Mouse (Mus musculus): ENCODE results near the gene Ampd3. TPM values are rescaled to one million over a fixed set of nuclear protein-coding genes. Genes with fewer than 3 reads are reported as not detected.

Ampd3 gene
- polyA plus RNA-seq, 1 experiment = 2.6 TPM

DNA sequence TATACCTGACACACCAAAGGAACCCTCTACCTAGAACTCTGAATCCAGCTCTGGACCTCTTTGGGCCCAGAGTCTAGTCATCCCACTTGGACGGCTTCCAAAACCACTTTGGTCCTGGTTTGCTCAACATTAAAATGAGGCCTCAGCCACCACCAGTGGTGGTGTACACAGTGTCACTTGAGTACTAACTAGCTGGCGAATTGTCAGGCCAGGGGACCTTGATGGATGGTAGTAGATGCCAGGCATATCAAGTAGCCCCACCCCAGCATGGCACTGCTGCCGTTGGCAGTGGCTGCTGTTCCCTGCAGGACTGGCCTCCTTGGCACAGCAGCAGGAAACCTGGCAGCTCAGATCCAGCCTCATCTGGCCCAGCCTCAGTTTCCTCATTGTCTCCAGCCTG lies 36.3 kb downstream of the Ampd3 start:
- H3K9me3 ChIP-seq (ENCODE audit: control insufficient read depth, low read length) = no peaks in the 10 kb centered on the region

DNA sequence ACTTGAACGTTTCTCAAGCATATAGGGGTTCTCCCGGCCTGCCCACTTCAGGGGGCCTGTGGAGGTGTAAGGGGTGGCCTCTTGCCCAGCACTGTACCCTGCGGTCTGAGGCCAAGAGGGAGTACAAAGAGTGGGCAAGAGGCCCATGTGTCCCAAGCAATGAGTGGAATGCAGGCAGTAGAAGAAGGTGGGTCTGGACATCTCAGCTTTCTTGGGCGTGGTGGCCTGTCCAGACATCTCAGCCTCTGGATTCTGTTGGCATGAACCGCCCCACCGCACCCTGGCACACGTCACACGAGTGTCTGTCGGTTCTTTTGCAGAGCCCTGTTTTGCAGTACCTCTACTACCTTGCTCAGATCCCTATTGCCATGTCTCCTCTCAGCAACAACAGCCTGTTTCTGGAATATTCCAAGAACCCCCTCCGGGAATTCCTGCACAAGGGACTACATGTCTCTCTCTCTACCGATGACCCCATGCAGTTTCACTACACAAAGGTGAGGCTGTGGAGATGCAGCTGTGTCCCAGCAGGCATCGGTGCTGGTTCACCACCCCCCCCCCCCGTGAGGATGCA lies 39.5 kb downstream of the Ampd3 start:
- no peaks in the 10 kb centered on the region for H3K9me3 ChIP-seq (ENCODE audit: control insufficient read depth, low read length)
- H3K4me3 ChIP-seq (replicated peaks) = no peak overlapping the region
- no peaks in the 10 kb centered on the region for H3K27me3 ChIP-seq (ENCODE audit: control insufficient read depth)
- no peaks in the 10 kb centered on the region for H3K4me1 ChIP-seq (ENCODE audit: control insufficient read depth)
- H3K36me3 ChIP-seq (ENCODE audit: control insufficient read depth) = peaks cover 100% of the 10 kb centered on the region
- TF ChIP-seq GATA1 (IDR thresholded peaks at IDR 0.05; ENCODE audit: low read length) = no peak
- no peak for TF ChIP-seq TAL1 (IDR thresholded peaks at IDR 0.05; ENCODE audit: low read length)

More for the DNA sequence above, 36.3 kb downstream of the Ampd3 start:
- no peak overlapping the region for H3K4me3 ChIP-seq (replicated peaks)
- no peaks in the 10 kb centered on the region for H3K27me3 ChIP-seq (ENCODE audit: control insufficient read depth)
- H3K36me3 ChIP-seq (ENCODE audit: control insufficient read depth) = peaks cover 100% of the 10 kb centered on the region
- TF ChIP-seq GATA1 (IDR thresholded peaks at IDR 0.05; ENCODE audit: low read length) (no peak), TAL1 (IDR thresholded peaks at IDR 0.05; ENCODE audit: low read length) (no peak)
- H3K4me1 ChIP-seq (ENCODE audit: control insufficient read depth) = peaks cover 2% of the 10 kb centered on the region; the same call in 1 of the 2 replicates

DNA sequence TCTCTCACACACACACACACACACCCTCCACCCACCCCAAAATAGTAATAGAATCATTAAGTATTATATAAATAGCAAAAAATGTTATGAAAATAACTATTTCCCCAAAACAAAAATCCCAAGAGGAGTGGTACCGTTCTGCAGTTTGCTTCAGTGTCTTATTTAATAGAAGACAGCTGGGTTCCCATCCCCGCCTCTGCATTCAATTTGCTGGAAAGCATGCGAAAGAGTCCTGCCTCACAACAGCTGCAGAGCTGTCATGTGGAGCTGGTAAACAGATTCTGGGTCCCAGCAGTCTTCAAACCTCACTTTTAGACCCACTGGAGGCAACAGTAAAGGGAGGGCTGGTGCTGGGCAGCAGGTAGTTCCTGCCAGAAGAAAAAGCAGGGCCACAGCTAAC lies 41.0 kb downstream of the Ampd3 start:
- no peak overlapping the region for H3K4me3 ChIP-seq (replicated peaks)
- peaks cover 8% of the 10 kb centered on the region for H3K4me1 ChIP-seq (ENCODE audit: control insufficient read depth)
- TF ChIP-seq TAL1 (IDR thresholded peaks at IDR 0.05; ENCODE audit: low read length) (no peak), GATA1 (IDR thresholded peaks at IDR 0.05; ENCODE audit: low read length) (no peak)
- peaks cover 100% of the 10 kb centered on the region for H3K36me3 ChIP-seq (ENCODE audit: control insufficient read depth)
- H3K27me3 ChIP-seq (ENCODE audit: control insufficient read depth) = no peaks in the 10 kb centered on the region
- no peaks in the 10 kb centered on the region for H3K9me3 ChIP-seq (ENCODE audit: control insufficient read depth, low read length)

DNA sequence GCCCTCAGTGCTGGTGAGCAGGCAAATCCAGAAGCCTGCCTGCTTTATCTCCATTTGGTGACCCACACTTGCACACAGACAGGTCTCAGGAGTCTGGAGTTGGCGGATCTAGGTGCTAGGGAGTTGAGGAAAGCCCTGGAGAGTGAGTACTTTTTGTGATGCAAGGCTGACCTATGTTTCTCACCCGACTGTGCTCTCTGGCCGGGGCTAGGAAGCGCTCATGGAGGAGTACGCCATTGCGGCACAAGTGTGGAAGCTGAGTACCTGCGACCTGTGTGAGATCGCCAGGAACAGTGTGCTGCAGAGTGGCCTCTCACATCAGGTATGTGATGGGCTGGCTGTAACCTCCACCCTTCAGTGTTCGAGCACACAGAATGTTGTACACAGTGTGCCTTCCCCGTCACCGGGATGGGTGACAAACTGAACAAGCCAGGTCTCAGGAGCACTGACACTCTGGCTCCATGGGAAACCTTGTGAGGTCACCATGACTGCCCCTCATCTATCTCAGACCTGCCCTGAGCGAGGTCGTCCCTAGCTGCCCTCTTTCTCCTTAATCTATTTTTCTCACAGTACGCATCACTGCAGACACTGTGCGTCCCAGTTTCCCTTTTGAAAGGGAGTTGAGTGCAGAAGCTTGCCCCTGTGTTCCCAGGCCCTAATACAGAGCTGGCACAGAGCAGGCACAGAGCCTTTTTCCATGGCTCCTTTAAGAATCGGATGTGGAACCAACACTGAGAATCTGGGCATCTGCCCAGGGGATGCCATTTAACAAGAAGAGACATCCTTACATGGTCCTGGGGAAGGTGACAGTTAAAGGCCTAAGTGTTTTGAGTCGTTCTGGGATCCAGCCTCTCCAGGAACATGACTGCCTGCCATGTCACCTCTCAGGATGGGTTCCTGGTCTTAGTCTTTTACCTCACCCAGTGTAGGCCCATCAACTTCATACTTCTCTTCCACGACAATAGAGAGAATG lies 41.9 kb downstream of the Ampd3 start:
- Histone ChIP-seq H3K4me3 (replicated peaks) (no peak overlapping the region), H3K4me1 (ENCODE audit: control insufficient read depth) (peaks cover 15% of the 10 kb centered on the region), H3K27me3 (ENCODE audit: control insufficient read depth) (no peaks in the 10 kb centered on the region), H3K36me3 (ENCODE audit: control insufficient read depth) (peaks cover 100% of the 10 kb centered on the region), H3K9me3 (ENCODE audit: control insufficient read depth, low read length) (no peaks in the 10 kb centered on the region)
- TF ChIP-seq TAL1 (IDR thresholded peaks at IDR 0.05; ENCODE audit: low read length) (no peak), GATA1 (IDR thresholded peaks at IDR 0.05; ENCODE audit: low read length) (no peak)

DNA sequence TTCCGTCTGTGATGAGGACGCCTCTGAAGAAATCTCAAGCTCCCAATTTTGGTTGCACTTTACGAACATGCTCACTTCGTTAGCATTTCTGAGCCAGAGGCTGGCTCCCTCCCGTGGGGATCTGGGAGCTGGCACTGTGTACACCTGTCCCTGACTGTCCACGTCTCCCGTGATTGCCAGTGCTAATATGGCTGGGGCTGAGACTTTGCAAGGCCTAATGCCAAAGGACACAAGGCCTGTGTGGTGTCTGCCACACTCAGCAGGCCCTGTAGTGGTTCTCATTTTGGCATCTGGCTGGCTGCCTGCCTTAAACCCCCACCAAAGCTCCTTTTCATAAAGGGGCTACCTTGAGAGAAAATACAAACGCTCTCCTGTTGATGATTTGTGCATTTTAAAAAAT lies 43.0 kb downstream of the Ampd3 start:
- Histone ChIP-seq H3K36me3 (ENCODE audit: control insufficient read depth) (peaks cover 100% of the 10 kb centered on the region), H3K27me3 (ENCODE audit: control insufficient read depth) (no peaks in the 10 kb centered on the region), H3K4me3 (replicated peaks) (no peak overlapping the region), H3K4me1 (ENCODE audit: control insufficient read depth) (peaks cover 16% of the 10 kb centered on the region), H3K9me3 (ENCODE audit: control insufficient read depth, low read length) (no peaks in the 10 kb centered on the region)
- TF ChIP-seq TAL1 (IDR thresholded peaks at IDR 0.05; ENCODE audit: low read length) = no peak
- no peak for TF ChIP-seq GATA1 (IDR thresholded peaks at IDR 0.05; ENCODE audit: low read length)

DNA sequence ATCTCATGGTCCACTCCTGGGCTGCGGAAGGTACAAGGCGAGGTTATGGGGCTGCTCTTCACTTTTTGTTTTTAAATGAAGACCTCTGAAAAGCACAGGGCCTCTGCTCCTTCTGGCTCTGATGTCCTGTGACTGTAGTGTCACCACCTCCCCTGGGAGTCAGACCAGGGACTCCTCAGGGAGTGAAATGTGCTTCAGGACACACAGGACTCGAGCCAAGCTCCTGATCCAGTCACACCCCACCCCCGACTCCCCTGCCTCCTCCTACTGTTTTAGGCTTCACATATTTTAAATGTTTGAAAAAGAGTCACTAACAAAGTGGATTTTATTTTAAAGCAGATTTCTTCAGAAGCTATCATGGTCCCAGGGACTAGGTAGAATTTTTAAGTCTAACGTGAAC lies 43.5 kb downstream of the Ampd3 start:
- H3K9me3 ChIP-seq (ENCODE audit: control insufficient read depth, low read length) = no peaks in the 10 kb centered on the region
- H3K27me3 ChIP-seq (ENCODE audit: control insufficient read depth) = no peaks in the 10 kb centered on the region
- H3K36me3 ChIP-seq (ENCODE audit: control insufficient read depth) = peaks cover 100% of the 10 kb centered on the region
- peaks cover 19% of the 10 kb centered on the region for H3K4me1 ChIP-seq (ENCODE audit: control insufficient read depth)
- TF ChIP-seq TAL1 (IDR thresholded peaks at IDR 0.05; ENCODE audit: low read length) (no peak), GATA1 (IDR thresholded peaks at IDR 0.05; ENCODE audit: low read length) (no peak)
- no peak overlapping the region for H3K4me3 ChIP-seq (replicated peaks)

DNA sequence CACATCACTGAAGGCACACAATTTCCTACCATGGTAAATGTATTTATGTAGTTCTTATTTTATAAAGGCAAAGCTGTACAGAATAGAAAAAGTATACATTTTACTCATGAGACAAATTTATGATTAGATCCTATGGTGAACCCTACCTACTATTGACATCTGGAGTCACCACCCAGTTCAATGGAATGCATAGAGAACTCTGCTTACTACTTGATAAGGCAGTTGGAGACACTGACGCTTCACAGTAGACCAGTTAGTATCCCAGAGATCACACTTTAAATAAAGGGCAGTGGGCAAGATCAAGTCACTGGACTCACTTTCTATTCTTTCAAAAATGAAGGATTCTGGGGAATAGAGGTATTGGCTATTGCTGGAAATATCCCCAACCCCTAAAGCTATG lies 46.0 kb downstream of the Ampd3 start:
- no peaks in the 10 kb centered on the region for H3K27me3 ChIP-seq (ENCODE audit: control insufficient read depth)
- H3K4me3 ChIP-seq (replicated peaks) = no peak overlapping the region
- peaks cover 37% of the 10 kb centered on the region for H3K4me1 ChIP-seq (ENCODE audit: control insufficient read depth)
- H3K9me3 ChIP-seq (ENCODE audit: control insufficient read depth, low read length) = no peaks in the 10 kb centered on the region
- peaks cover 100% of the 10 kb centered on the region for H3K36me3 ChIP-seq (ENCODE audit: control insufficient read depth)
- TF ChIP-seq GATA1 (IDR thresholded peaks at IDR 0.05; ENCODE audit: low read length) (no peak), TAL1 (IDR thresholded peaks at IDR 0.05; ENCODE audit: low read length) (no peak)

DNA sequence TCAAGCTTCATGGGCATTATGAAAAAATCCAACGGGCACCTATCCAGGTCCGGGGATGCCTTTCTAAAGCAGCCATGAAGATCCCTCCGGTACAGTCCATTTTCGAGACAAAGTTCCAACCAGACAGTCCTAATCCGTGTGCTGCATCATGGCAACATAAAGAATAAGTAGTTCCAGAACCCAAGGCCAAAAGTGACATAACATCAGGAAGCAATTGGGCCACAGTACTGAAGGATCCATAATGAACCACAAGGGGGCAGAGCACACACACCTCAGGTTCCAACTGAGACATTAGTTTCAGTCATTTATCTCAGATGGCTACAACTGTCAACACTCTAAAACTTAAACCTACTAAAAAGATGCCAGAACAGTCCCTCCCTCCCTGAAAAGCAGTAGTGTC lies 48.0 kb downstream of the Ampd3 start:
- Histone ChIP-seq H3K4me1 (ENCODE audit: control insufficient read depth) (peaks cover 56% of the 10 kb centered on the region), H3K27me3 (ENCODE audit: control insufficient read depth) (no peaks in the 10 kb centered on the region), H3K36me3 (ENCODE audit: control insufficient read depth) (peaks cover 99% of the 10 kb centered on the region), H3K4me3 (replicated peaks) (no peak overlapping the region), H3K9me3 (ENCODE audit: control insufficient read depth, low read length) (no peaks in the 10 kb centered on the region)
- TF ChIP-seq TAL1 (IDR thresholded peaks at IDR 0.05; ENCODE audit: low read length) = no peak
- TF ChIP-seq GATA1 (IDR thresholded peaks at IDR 0.05; ENCODE audit: low read length) = no peak

DNA sequence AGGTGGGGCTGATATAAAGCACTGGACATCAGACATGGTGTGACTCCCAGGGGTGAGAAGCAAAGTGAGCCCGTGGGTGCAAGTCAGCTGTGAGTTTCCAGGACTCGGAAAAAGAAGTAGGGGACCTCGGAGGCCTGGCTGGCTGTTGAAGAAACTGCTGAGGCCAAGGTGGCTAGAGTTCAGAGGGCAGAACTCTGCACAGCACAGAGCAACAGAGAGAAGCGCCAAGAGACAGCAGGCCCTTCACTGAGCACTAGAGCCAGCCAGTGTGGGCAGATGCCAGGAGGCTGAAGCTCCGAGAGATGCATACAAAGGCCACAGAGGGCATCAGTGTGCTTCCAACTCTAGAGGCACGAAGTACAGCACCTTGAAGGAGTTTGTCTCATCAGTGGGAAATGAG lies 50.2 kb downstream of the Ampd3 start:
- H3K4me1 ChIP-seq (ENCODE audit: control insufficient read depth) = peaks cover 60% of the 10 kb centered on the region
- H3K9me3 ChIP-seq (ENCODE audit: control insufficient read depth, low read length) = no peaks in the 10 kb centered on the region
- no peaks in the 10 kb centered on the region for H3K27me3 ChIP-seq (ENCODE audit: control insufficient read depth)
- H3K4me3 ChIP-seq (replicated peaks) = no peak overlapping the region
- TF ChIP-seq GATA1 (IDR thresholded peaks at IDR 0.05; ENCODE audit: low read length) (no peak), TAL1 (IDR thresholded peaks at IDR 0.05; ENCODE audit: low read length) (no peak)
- peaks cover 99% of the 10 kb centered on the region for H3K36me3 ChIP-seq (ENCODE audit: control insufficient read depth)

All from erythroblast, embryonic 14.5 days (primary cell).